Mouse (Mus musculus): ENCODE measurements around the gene Rbm26. TPM values are rescaled to one million over a fixed set of nuclear protein-coding genes. Genes with fewer than 3 reads are reported as not detected.

Gene Rbm26
- 103 TPM for polyA plus RNA-seq (2014; fragmentation: Illumina TruSeq; extraction: RNeasy Lipid Tissue Mini Kit (QIAGEN cat#74804); ENCODE audit: low replicate concordance)

GRCm38 (mm10) chr14:105177238-105177693, at the start of gene Rbm26:
Rbm26 (minus strand) TSS chr14:105177327.

Other genes starting within 250 kb of the Rbm26 start
- 342 TPM for gene Ndfip2, start 81.2 kb upstream of the Rbm26 start, polyA plus RNA-seq (2014; fragmentation: Illumina TruSeq; extraction: RNeasy Lipid Tissue Mini Kit (QIAGEN cat#74804); ENCODE audit: low replicate concordance)

All from small intestine, adult 10 weeks (tissue).